Mouse (Mus musculus): ENCODE data around the gene Rybp. TPM values are rescaled to one million over a fixed set of nuclear protein-coding genes. Genes with fewer than 3 reads are reported as not detected.

The Rybp gene
- 10 to 100 TPM; 11.8 to 13.7 TPM for polyA plus RNA-seq (2017; shearing (Covaris generic))

DNA sequence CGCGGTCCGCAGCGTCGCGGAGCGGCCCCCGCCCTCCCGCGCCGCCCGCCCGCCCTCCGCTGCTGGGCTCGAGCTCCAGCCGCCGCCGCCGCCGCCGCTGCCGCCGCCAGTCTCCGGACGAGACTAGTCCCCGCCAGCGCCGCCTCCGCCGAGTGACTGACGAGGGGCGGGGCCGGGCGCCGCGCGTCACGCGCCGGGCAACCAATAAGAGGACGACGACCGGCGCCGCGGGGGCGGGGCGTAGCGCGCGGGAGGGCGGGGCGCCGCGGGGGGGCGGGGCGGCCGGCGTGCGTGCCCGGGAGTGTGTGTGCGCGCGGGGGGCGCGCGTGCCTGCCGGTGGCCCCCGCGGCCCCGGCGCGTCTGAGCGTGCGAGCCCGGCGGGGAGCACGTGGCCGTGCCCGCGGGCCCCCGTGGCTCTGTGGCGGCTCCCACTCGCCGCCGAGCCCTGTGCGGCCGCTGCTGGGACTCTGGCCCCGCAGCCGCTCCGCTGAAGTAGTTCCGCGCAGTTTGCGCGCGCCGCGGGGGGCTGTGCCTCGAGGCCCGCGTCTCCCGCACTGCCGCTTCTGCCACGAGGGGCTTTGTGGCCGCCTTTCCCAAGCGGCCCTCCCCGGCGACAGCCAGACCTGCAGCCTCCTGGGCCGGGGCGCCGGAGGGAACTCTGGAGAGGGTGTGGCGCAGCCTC is at the start of gene Rybp:
TSS of gene Rybp (minus strand) at position 152 of the 682 bp plus-strand sequence.
- ATAC-seq, result peak; percentile 84

- no peak for ATAC-seq
These were observed 49.4 kb upstream of the Rybp start for GRCm38 (mm10) chr6:100336591-100337148.

- ATAC-seq, result no peak
These were observed 48.3 kb upstream of the Rybp start for GRCm38 (mm10) chr6:100335506-100336144.

GRCm38 (mm10) chr6:100333745-100334144 is 46.5 kb upstream of the Rybp start:
- no peak for ATAC-seq

- ATAC-seq, result no peak
These were observed 45.2 kb upstream of the Rybp start for GRCm38 (mm10) chr6:100332479-100332878.

- ATAC-seq, result no peak
These were observed 44.3 kb upstream of the Rybp start for GRCm38 (mm10) chr6:100331582-100331981.

GRCm38 (mm10) chr6:100331055-100331454 is 43.8 kb upstream of the Rybp start:
- ATAC-seq, result no peak

DNA sequence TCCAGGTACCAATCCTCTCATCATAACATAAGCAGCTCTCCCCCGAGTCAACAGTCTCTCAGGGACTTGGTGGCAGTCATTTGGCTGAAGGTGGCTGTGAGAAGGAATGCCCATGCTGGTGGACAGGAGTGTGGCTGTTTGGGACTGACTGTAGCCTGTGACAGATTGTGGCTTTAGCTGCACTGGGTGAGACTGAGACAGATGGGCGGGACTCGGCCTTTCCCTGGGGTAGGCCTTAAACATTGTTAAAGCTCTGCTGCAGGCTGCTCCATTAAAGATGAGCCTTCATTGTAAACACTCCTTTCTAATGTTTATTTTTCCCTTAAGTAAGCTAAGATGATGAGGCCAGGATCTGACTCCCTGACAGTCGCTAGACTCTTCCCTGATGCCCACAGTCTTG is 42.3 kb upstream of the Rybp start:
- no peak for ATAC-seq

- no peak for ATAC-seq
These were observed 39.8 kb upstream of the Rybp start for GRCm38 (mm10) chr6:100327050-100327449.

- ATAC-seq, result no peak
These were observed 36.6 kb upstream of the Rybp start for GRCm38 (mm10) chr6:100323756-100324430.

DNA sequence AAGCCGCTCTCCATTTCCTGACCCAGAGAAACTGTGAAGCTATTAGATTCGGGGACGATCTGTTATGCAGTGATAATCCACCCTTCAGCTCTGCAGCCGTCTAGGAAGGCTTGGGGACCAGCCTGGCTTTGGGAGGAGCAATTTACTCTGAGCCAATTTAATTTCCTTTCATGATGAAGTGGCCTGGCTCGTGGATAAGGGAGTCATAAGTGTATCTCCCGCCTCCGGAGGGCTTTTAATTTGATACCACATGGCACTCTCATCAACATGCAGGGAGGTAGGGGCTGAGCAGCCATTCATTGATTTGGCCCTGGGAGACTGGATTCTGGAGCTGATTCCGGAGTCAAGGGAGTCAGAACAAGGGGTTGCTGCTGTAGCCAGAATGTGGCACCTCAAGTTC is 35.3 kb upstream of the Rybp start:
- ATAC-seq, result no peak

DNA sequence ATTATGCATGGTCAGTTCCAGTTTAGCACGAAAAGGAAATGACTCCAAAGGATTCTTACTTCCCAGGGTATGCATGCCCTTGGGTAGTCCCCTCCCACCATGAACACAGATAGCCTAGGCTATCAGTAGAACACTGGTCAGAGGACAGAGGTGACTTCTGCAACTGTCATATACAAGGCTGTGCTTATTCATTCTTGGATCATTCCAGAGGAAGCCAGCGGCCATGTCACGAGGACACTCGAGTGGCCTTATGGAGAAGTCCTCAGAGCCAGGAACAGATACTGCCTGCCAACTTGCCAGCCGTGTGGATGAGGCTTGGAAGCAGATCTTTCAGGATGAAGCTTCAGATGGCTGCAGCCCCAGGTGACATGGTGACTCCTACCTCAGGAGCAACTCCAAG is 34.9 kb upstream of the Rybp start:
- no peak for ATAC-seq

- ATAC-seq, result no peak
These were observed 26.9 kb upstream of the Rybp start for GRCm38 (mm10) chr6:100314201-100314600.

GRCm38 (mm10) chr6:100311167-100311566 is 23.9 kb upstream of the Rybp start:
- ATAC-seq, result no peak

- ATAC-seq, result no peak
These were observed 17.5 kb upstream of the Rybp start for GRCm38 (mm10) chr6:100304831-100305230.

- ATAC-seq, result no peak
These were observed 14.3 kb upstream of the Rybp start for GRCm38 (mm10) chr6:100301410-100302108.

GRCm38 (mm10) chr6:100300831-100301230 is 13.5 kb upstream of the Rybp start:
- ATAC-seq, result no peak

DNA sequence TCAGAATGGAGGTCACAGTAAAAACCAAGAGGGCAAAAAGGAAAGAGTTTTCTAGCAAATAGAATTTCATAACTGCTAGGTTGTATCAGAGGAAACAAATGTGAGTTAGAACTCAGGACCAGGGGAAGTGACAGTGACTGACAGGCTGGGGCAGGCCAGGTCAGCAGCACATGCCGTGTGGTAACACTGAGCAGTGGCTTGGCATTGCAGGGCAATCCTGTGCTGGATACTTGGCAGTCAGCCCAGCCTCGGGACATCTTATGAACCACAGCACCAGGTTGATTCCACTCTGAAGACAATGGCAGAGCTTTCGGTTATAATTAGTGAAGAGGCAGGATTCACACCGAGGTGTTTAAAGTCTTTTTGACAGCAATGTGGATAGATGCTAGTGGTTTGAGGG is 11.7 kb upstream of the Rybp start:
- no peak for ATAC-seq

DNA sequence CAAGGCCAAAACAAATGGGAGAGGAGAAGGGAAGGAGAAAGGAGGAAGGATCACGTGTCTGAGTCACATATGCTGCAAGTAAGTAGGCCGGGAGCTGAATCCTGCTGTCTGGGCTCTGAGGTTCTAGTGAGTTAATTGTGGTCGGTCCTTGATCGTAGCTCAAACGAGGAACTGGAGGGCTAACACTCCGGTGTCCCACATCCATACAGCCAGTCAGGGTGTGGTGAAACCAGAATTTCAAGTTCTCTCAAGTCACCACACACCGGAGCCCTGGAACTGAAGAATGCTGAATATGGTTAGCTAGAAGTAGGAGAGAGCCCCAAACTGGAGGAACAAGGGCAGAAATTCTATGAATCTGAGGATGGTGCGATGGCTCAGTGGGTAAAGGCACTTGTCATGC is 10.3 kb upstream of the Rybp start:
- no peak for ATAC-seq

DNA sequence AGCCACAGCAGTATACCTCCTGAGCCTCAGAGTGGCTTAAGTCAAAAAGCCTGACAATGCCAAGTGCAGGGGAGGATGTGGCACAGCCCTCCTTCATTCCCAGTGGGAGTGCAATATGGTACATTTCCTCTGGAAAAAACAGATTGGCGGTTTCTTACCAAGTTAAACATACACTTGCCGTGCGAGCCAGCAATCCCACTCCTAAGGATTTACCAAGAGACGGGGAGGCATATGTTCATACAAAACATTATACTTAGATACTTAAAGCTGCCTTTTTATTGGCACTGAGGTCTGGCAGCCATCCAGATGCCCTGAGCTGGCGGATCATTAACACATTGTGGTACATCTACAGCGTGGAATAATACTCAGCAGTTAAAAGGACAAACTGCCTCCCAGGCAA is 5.1 kb upstream of the Rybp start:
- no peak for ATAC-seq

DNA sequence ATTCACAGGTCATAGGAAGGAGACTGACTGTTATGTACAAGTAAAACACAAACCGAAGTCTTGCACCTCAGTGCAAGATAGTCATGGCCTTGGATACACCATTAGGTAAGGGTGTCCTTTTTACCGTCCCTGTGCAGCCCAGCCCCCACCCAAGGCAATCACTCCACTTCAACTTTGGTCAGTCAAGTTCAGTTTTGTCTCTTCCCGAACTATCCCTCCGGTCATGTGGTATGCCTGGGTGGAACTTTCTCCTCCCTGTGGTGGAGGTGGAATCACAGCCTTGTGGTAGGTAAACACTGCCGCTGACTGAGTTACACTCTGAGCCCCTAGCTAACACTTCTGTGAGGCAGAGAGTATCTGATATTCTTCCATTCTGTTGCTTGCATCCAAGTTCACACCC is 1.8 kb upstream of the Rybp start:
- ATAC-seq, result no peak

DNA sequence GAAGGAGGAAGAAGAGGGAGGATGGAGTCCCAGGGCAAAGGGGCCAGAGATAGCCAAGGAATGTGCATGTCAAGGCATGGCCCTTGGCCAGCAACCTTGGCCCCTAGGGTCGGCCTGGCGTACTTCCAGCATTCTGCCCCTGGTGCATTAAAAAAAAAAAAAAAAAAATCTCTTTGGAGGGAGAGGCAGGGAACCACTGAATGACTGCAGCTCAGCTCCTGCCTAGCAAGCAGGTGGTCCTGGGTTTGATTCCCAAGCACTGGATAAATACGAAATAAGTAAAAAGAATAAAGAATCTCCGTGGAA is 1.4 kb upstream of the Rybp start:
- ATAC-seq, result no peak

DNA sequence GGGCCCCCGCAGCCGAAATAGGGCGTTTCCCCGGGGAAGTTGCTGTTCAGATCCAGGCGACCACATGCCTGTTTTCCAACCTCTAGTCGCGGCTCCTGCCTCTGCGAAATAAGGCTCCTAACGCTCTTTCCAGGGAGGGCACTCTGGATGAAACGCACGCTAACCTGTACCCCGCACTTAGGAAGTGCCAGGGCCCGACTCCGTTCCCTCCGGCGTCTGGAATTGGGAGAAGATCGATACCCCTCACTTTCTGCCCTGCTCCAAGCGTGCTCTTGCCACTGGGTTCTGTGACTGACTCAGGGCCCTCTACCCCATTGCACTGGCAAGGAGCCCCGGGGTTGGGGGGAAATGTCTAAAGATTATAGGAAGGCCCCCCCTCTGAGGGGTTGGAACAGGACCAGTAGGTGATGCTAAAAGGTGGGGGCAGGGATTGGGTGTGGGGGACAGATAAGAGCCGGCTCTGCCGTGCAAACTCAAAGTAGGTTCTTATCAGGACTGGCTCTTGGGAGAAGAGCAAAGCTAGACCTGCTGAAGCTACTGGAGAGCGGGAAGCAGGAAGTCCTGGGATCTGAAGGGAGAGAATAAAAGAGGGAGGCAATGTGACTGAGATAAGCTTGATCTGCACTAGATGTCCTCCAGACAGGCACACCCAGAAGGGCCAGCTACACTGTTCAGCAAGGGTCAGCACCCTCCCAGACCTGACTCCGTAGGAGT is 888 bp upstream of the Rybp start:
- ATAC-seq, result peak; percentile 1

Data from CD4-positive, CD25-positive, alpha-beta regulatory T cell, adult 4 months (primary cell).